Comparison of ENCODE assay signal across 16 mouse cellular contexts in the genomic region with DNA sequence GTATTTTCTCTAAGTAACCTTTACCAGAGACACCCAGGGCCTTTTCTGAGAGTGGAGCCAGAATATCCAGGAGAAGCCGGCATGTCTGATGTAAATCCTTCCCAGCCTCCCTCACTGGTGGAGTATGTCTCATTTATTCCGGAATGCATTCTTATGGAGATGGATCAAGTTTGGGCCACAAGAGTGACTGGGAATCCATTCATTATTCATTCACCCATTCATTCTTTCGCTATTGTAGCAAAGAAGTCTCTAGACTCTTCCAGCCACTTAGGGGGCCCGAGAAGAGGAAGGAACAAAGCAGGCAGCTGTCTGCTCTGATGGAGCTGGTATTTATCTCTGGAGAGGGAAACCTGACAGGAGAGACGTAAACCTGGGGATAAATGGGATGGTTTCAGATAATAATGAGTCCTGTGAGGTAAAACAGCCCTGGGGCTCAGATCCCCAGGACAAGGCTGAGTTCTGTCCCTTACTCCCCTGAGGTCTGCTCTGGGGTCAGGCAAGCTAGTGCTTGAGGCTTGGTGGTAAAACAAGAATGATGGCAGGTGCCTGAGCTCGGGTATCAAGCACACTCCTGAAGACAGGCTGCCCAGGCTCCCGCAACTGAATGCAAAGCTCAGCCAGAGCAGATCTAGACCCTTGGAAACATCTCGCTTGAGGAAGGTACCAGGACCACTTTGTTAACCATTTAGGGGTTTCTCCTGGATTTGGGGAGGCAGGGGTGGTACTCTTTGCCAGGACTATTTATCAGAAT.
DNase-seq lines count a peak whose midpoint lies in the region; ATAC-seq lines count a peak whose summit lies in the region.
"Had no signal": no experiment of that assay in that cellular context is flagged by ENCODE, and none has a peak within 500 bp of the region (broad histone marks: within the 10 kb centered on the region; RNA-seq: fewer than 3 reads in every experiment).

No protein-coding gene starts in this region.

- H3K9ac ChIP-seq in hindbrain, embryonic 11.5 days (ENCODE audit: low read depth, low read length) = peak overlapping the region; percentile 32; the same call in 1 of the 2 replicates
- no peak overlapping the region for H3K9ac ChIP-seq in midbrain, embryonic 12.5 days (replicated peaks)
- H3K9ac ChIP-seq: embryonic facial prominence, embryonic 12.5 days; heart, embryonic 12.5 days had no signal

- no peak overlapping the region for H3K4me3 ChIP-seq in hindbrain, embryonic 11.5 days (ENCODE audit: low read depth, low read length)
- H3K4me3 ChIP-seq in midbrain, embryonic 12.5 days = no peak overlapping the region
- H3K4me3 ChIP-seq: embryonic facial prominence, embryonic 12.5 days; heart, embryonic 12.5 days; megakaryocyte, embryonic 14.5 days had no signal

- H3K27ac ChIP-seq in hindbrain, embryonic 11.5 days (ENCODE audit: low read depth, low read length) = peak overlapping the region; percentile 63
- H3K27ac ChIP-seq in midbrain, embryonic 12.5 days (replicated peaks) = peak overlapping the region; percentile 80
- H3K27ac ChIP-seq: embryonic facial prominence, embryonic 12.5 days; stomach, postnatal 0 days had no signal

- no peak overlapping the region for H3K4me2 ChIP-seq in hindbrain, embryonic 11.5 days (replicated peaks; ENCODE audit: low read depth, low read length)
- H3K4me2 ChIP-seq in midbrain, embryonic 12.5 days (replicated peaks) = no peak overlapping the region
- H3K4me2 ChIP-seq: embryonic facial prominence, embryonic 12.5 days; heart, embryonic 12.5 days; liver, embryonic 11.5 days had no signal

- H3K36me3 ChIP-seq in hindbrain, embryonic 11.5 days (ENCODE audit: control insufficient read depth, insufficient read depth, low read length) = no peaks in the 10 kb centered on the region
- H3K36me3 ChIP-seq in midbrain, embryonic 12.5 days = 0 out of 2 replicates have a peak, but pooled peaks cover 2% of the 10 kb centered on the region
- H3K36me3 ChIP-seq: embryonic facial prominence, embryonic 12.5 days; heart, embryonic 12.5 days had no signal

- H3K27me3 ChIP-seq in hindbrain, embryonic 11.5 days (ENCODE audit: control insufficient read depth, insufficient read depth, low read length) = no peaks in the 10 kb centered on the region
- no peaks in the 10 kb centered on the region for H3K27me3 ChIP-seq in midbrain, embryonic 12.5 days
- H3K27me3 ChIP-seq: embryonic facial prominence, embryonic 12.5 days; megakaryocyte, embryonic 14.5 days had no signal

- WGBS in hindbrain, embryonic 11.5 days = 26% methylated on average over 8 of the region's 8 CpGs
- WGBS in midbrain, embryonic 12.5 days = 10% methylated on average over 8 of the region's 8 CpGs

- peak; percentile 54 for ATAC-seq in hindbrain, embryonic 11.5 days (ENCODE audit: low FRiP score)
- ATAC-seq in midbrain, embryonic 12.5 days (ENCODE audit: low FRiP score, low read depth) = peak; percentile 72
- ATAC-seq: lung, postnatal 0 days had no signal

- no peaks in the 10 kb centered on the region for H3K9me3 ChIP-seq in hindbrain, embryonic 11.5 days (ENCODE audit: control insufficient read depth, low read length)
- H3K9me3 ChIP-seq in midbrain, embryonic 12.5 days = no peaks in the 10 kb centered on the region
- H3K9me3 ChIP-seq: embryonic facial prominence, embryonic 12.5 days; heart, embryonic 12.5 days had no signal

- peaks cover 6% of the 10 kb centered on the region for H3K4me1 ChIP-seq in hindbrain, embryonic 11.5 days (replicated peaks; ENCODE audit: control insufficient read depth, insufficient read depth, low read length)
- peaks cover 19% of the 10 kb centered on the region for H3K4me1 ChIP-seq in midbrain, embryonic 12.5 days
- H3K4me1 ChIP-seq: heart, embryonic 12.5 days; megakaryocyte, embryonic 14.5 days had no signal

- DNase-seq in embryo, embryonic 9.5 days (ENCODE audit: extremely low spot score) = peak; percentile 10
- peak; percentile 40 for DNase-seq in hindbrain, embryonic 11.5 days (ENCODE audit: low spot score)
- no peak for DNase-seq in adipocyte (ENCODE audit: low spot score)
- DNase-seq in kidney, postnatal 4 days = no peak
- no peak for DNase-seq in cerebellum, adult 11-12 months
- DNase-seq in spleen, postnatal 10 days (ENCODE audit: low spot score in 2 of 2) = no peak
- DNase-seq: cerebellum, postnatal 10 days; spleen, adult 18-20 months; thymus, postnatal 4 days had no signal

Comparison
In these comparisons a context has a peak if more than half of its experiments do, and no peak if none do; other contexts are left out.
1. DNase-seq: peak in embryo, embryonic 9.5 days (single experiment) and hindbrain, embryonic 11.5 days (single experiment); none in adipocyte (single experiment), kidney, postnatal 4 days (0 of 2), cerebellum, adult 11-12 months (single experiment) and spleen, postnatal 10 days (0 of 2).